Mouse (Mus musculus): ENCODE data around the gene Csmd2. TPM values are rescaled to one million over a fixed set of nuclear protein-coding genes. Genes with fewer than 3 reads are reported as not detected.

The Csmd2 gene
- polyA plus RNA-seq, 1 experiment = 0.17 TPM

DNA sequence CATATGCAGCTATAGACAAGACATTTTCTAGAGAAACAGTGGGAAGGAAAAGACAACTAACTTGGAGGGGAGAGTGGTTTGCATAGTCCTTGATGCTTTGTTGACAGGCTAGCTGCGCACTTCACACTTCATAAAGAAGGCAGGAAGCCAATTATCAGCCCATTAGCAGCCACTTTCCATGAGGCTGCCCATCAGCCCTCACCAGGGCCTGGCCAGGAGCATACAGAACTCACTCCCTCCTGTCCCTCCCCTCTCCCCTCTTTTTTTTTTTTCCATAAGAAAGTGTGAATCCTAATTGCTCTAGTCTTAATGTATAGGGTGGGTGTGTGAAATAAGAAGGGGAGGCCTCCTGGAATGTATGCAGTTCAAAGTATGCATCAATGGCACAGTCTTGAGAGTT is 354.6 kb downstream of the Csmd2 start:
- TF ChIP-seq CTCF (IDR thresholded peaks at IDR 0.05; ENCODE audit: low read depth, low read length) = no peak
- TF ChIP-seq POLR2A (IDR thresholded peaks at IDR 0.05; ENCODE audit: borderline replicate concordance, low read depth, low read length) = no peak
- H3K4me1 ChIP-seq (ENCODE audit: control insufficient read depth, insufficient read depth, low read length) = no peaks in the 10 kb centered on the region
- no peak overlapping the region for H3K27ac ChIP-seq (ENCODE audit: insufficient read depth, low read depth, low read length)
- H3K4me3 ChIP-seq (ENCODE audit: insufficient read depth, low read length) = no peak overlapping the region

DNA sequence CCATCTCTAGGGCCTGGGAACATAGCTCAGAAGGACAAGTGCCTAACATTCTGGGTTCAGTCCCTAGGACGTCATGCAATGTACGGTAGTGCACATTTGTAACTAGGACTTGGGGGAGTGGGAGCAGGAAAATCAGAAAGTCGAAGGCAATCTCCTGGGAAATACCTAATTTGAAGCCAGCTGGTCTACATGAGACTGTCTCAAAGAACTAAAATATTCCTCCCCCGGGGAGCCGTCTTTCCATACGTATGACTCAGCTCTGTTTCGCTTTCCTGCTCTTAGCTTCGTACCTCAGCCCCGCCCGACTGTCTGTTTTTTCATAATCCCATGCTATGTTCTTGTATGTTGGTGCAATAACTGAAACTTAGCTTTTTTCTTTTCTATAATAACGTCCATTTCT is 371.1 kb downstream of the Csmd2 start:
- H3K4me1 ChIP-seq (ENCODE audit: control insufficient read depth, insufficient read depth, low read length) = no peaks in the 10 kb centered on the region
- H3K27ac ChIP-seq (ENCODE audit: insufficient read depth, low read depth, low read length) = no peak overlapping the region
- TF ChIP-seq CTCF (IDR thresholded peaks at IDR 0.05; ENCODE audit: low read depth, low read length) = no peak
- H3K4me3 ChIP-seq (ENCODE audit: insufficient read depth, low read length) = no peak overlapping the region

DNA sequence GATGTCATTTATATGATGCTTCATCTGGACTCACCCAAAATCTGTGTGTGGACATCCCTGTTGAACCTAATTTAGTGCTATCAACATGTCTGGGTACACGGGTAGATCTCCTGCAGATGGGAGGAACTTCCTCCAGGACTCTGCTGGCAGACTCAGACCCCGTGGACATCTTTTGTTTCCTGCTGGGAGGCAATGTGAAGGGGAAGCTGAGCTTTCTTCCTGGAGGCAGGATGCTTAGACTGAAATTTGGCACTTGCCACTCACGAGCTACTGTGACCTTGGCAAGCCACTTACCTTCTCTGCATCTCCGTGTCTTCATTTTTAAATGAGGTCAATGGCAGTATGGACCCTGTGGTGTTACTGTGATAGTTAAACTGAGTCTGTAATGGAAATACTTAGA is 378.2 kb downstream of the Csmd2 start:
- H3K4me3 ChIP-seq (ENCODE audit: insufficient read depth, low read length) = no peak overlapping the region
- TF ChIP-seq CTCF (IDR thresholded peaks at IDR 0.05; ENCODE audit: low read depth, low read length) = no peak
- no peak for TF ChIP-seq POLR2A (IDR thresholded peaks at IDR 0.05; ENCODE audit: borderline replicate concordance, low read depth, low read length)
- H3K4me1 ChIP-seq (ENCODE audit: control insufficient read depth, insufficient read depth, low read length) = no peaks in the 10 kb centered on the region
- no peak overlapping the region for H3K27ac ChIP-seq (ENCODE audit: insufficient read depth, low read depth, low read length)

DNA sequence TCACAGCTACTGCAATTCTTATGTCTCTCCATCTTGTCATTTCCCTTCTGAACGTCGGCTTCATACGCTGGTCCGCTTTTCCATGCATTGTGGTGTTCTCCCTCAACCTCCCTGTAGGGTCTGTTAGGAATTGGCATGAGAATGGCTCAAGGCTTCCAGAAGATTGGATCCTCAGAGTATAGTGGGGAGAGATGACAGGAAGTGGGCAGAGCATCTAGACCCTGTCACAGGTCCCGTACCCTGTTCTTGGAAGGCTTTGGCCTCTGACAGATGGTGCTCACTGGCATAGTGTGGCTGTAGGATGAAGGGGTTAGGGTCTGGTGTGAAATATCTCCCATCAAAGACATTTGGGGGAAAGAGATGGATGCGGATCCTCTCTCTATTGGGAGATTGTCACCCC is 380.4 kb downstream of the Csmd2 start:
- Histone ChIP-seq H3K4me1 (ENCODE audit: control insufficient read depth, insufficient read depth, low read length) (no peaks in the 10 kb centered on the region), H3K4me3 (ENCODE audit: insufficient read depth, low read length) (no peak overlapping the region), H3K27ac (ENCODE audit: insufficient read depth, low read depth, low read length) (no peak overlapping the region)
- TF ChIP-seq POLR2A (IDR thresholded peaks at IDR 0.05; ENCODE audit: borderline replicate concordance, low read depth, low read length) (no peak), CTCF (IDR thresholded peaks at IDR 0.05; ENCODE audit: low read depth, low read length) (no peak)

DNA sequence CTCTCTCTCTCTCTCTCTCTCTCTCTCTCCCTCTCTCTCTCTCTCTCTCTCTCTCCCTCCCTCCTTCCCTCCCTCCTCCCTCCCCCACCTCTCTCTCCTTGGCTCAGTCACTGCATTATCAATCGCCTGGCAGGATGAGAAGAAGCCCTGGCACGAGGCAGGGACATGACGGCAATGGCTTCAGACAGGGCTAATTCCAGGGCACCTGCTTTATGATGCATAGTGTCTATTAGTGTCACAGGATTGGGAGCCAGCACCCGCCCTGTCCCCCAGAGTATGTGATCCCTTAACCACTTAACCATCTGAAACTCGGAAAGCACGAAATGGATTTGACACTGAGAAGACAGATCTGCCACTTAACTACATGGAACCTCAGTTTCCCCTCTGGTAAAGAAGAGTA is 384.1 kb downstream of the Csmd2 start:
- no peaks in the 10 kb centered on the region for H3K4me1 ChIP-seq (ENCODE audit: control insufficient read depth, insufficient read depth, low read length)

DNA sequence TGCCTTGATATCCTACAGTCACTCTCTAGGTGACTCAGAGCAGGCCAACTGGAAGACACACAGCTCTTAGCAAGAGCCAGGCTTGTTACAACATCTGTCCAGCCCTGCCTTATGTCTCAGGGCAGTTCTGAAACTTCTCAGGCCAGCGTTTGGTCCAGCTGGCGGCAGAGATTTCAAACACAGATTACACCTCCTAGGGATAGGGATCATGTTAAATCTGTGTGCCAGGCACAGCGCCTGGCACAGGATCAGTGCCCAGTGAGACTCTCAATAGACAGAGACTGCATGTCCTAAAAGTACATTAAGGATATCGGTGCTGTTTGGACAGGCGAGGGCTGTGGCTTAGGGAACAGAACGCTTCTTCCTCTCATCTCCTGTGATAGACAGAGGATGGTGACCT is 385.5 kb downstream of the Csmd2 start:
- H3K4me3 ChIP-seq (ENCODE audit: insufficient read depth, low read length) = no peak overlapping the region
- no peaks in the 10 kb centered on the region for H3K4me1 ChIP-seq (ENCODE audit: control insufficient read depth, insufficient read depth, low read length)
- TF ChIP-seq CTCF (IDR thresholded peaks at IDR 0.05; ENCODE audit: low read depth, low read length) = no peak
- TF ChIP-seq POLR2A (IDR thresholded peaks at IDR 0.05; ENCODE audit: borderline replicate concordance, low read depth, low read length) = no peak
- H3K27ac ChIP-seq (ENCODE audit: insufficient read depth, low read depth, low read length) = no peak overlapping the region

More for the DNA sequence above, 384.1 kb downstream of the Csmd2 start:
- Histone ChIP-seq H3K4me3 (ENCODE audit: insufficient read depth, low read length) (no peak overlapping the region), H3K27ac (ENCODE audit: insufficient read depth, low read depth, low read length) (no peak overlapping the region)
- no peak for TF ChIP-seq POLR2A (IDR thresholded peaks at IDR 0.05; ENCODE audit: borderline replicate concordance, low read depth, low read length)
- TF ChIP-seq CTCF (IDR thresholded peaks at IDR 0.05; ENCODE audit: low read depth, low read length) = no peak

DNA sequence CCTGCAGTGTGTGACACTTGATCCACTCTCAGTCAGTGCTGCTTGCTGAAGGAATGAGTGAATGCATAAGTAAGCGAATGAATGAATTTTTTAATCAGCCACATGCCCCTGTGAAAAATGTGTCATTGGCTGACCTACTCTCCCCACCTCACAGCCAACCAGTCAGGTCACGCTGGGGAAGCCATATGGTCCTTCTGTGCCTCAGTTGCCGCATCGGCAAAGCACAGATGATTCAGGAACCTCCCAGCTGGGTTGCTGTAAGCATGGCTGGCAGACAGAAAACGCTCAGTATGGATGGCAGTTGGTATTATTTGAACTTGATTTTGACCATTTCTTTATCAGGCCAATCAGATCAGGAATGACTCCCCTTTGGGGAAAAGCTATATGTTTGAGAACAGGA is 386.4 kb downstream of the Csmd2 start:
- no peaks in the 10 kb centered on the region for H3K4me1 ChIP-seq (ENCODE audit: control insufficient read depth, insufficient read depth, low read length)
- H3K27ac ChIP-seq (ENCODE audit: insufficient read depth, low read depth, low read length) = no peak overlapping the region
- H3K4me3 ChIP-seq (ENCODE audit: insufficient read depth, low read length) = no peak overlapping the region
- TF ChIP-seq CTCF (IDR thresholded peaks at IDR 0.05; ENCODE audit: low read depth, low read length) (no peak), POLR2A (IDR thresholded peaks at IDR 0.05; ENCODE audit: borderline replicate concordance, low read depth, low read length) (no peak)

DNA sequence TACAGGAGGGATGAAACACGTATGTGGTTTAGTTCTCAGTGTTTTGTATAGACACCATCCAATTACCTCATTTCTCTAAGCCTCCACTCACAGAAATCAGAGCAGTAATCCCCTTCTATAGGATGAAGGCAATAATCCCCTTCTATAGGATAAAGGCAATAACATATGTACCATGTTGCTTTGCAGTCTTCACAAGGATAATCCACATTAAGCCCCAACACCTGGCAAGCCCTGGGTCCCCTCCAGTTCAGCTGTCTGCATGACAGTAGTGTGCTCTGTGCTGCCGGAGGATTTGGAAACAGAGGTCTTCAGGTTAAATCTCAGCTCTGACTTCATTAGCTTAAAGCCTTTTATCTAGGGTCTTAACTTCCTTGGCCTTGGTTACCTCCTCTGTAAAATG is 391.3 kb downstream of the Csmd2 start:
- H3K27ac ChIP-seq (ENCODE audit: insufficient read depth, low read depth, low read length) = no peak overlapping the region
- no peak for TF ChIP-seq POLR2A (IDR thresholded peaks at IDR 0.05; ENCODE audit: borderline replicate concordance, low read depth, low read length)
- TF ChIP-seq CTCF (IDR thresholded peaks at IDR 0.05; ENCODE audit: low read depth, low read length) = no peak
- H3K4me3 ChIP-seq (ENCODE audit: insufficient read depth, low read length) = no peak overlapping the region
- H3K4me1 ChIP-seq (ENCODE audit: control insufficient read depth, insufficient read depth, low read length) = no peaks in the 10 kb centered on the region

DNA sequence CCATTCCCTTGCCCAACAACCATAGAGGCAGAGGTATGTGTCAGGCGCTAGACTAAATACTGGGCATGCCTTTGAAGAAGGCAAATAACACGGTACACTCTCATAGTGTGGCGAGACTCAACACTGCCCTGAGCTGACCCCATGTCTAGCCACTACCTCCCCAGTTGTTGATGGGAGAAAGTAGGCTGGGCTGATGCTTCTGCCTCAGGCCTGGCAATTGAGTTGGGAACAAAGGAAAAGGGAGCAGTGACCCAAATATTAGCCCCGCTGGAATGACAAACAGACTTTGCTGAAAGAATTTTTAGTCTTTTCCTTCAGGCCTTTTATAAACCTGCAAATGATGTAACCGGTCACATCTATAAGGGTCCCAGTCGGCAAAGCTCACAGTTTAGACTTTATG is 393.7 kb downstream of the Csmd2 start:
- H3K4me1 ChIP-seq (ENCODE audit: control insufficient read depth, insufficient read depth, low read length) = no peaks in the 10 kb centered on the region
- no peak for TF ChIP-seq CTCF (IDR thresholded peaks at IDR 0.05; ENCODE audit: low read depth, low read length)
- no peak overlapping the region for H3K27ac ChIP-seq (ENCODE audit: insufficient read depth, low read depth, low read length)

DNA sequence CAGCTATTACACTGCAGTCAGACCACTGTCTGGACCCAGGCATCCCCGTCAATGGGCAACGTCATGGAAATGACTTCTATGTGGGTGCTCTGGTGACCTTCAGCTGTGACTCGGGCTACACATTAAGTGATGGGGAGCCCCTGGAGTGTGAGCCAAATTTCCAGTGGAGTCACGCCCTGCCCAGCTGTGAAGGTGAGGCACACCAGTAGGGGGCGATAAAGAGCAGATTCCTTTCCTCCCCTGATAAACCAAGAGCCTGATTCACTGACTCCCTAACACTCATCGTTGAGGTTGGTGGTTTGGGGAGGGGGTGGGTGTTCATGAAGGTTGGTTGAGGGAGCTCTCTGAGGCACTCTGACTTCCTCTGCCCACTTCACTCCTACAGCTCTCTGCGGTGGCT is 396.1 kb downstream of the Csmd2 start:
- H3K4me1 ChIP-seq (ENCODE audit: control insufficient read depth, insufficient read depth, low read length) = no peaks in the 10 kb centered on the region
- no peak overlapping the region for H3K4me3 ChIP-seq (ENCODE audit: insufficient read depth, low read length)
- TF ChIP-seq CTCF (IDR thresholded peaks at IDR 0.05; ENCODE audit: low read depth, low read length) = no peak
- no peak overlapping the region for H3K27ac ChIP-seq (ENCODE audit: insufficient read depth, low read depth, low read length)

More for the DNA sequence above, 393.7 kb downstream of the Csmd2 start:
- no peak overlapping the region for H3K4me3 ChIP-seq (ENCODE audit: insufficient read depth, low read length)

DNA sequence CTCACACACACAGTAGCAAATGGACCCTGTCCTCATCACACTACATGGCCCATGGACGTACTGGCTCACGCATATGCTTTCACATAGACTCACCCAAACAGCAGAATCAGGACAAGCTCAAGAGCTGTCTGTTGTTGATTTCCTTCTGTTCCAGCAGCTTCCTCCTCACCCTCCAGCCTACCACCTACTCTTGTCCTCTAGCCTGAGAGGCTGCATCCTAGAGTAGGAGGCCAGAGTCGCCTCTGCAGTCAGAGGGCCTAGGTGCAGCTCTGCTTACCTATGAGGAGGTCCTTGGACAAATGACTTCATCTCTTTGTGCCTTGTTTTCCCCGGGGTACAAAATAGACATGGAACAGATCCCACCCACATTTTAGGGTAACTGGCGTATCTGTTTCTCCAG is 403.8 kb downstream of the Csmd2 start:
- H3K4me3 ChIP-seq (ENCODE audit: insufficient read depth, low read length) = no peak overlapping the region
- no peak overlapping the region for H3K27ac ChIP-seq (ENCODE audit: insufficient read depth, low read depth, low read length)
- TF ChIP-seq POLR2A (IDR thresholded peaks at IDR 0.05; ENCODE audit: borderline replicate concordance, low read depth, low read length) = no peak
- no peak for TF ChIP-seq CTCF (IDR thresholded peaks at IDR 0.05; ENCODE audit: low read depth, low read length)
- H3K4me1 ChIP-seq (ENCODE audit: control insufficient read depth, insufficient read depth, low read length) = no peaks in the 10 kb centered on the region

Measured in bone marrow macrophage, adult 2 months (primary cell).